Mouse (Mus musculus) ES-Bruce4 (cell line): ENCODE results near the gene Mlec.

Experiments used
- CTCF ChIP-seq: IDR thresholded peaks from one replicate; pipeline ENCODE4 v1.8.1; 2011; ENCODE audit warnings: low read depth, low read length
- EP300 ChIP-seq: IDR thresholded peaks from 2 replicates; pipeline ENCODE4 v1.6.1; 2011; ENCODE audit warnings: low read depth, low read length; ENCODE audit not compliant: insufficient read depth
- POLR2A ChIP-seq: IDR thresholded peaks from one replicate; pipeline ENCODE4 v1.8.1; 2011; ENCODE audit warnings: low read length; ENCODE audit not compliant: insufficient read depth

DNA sequence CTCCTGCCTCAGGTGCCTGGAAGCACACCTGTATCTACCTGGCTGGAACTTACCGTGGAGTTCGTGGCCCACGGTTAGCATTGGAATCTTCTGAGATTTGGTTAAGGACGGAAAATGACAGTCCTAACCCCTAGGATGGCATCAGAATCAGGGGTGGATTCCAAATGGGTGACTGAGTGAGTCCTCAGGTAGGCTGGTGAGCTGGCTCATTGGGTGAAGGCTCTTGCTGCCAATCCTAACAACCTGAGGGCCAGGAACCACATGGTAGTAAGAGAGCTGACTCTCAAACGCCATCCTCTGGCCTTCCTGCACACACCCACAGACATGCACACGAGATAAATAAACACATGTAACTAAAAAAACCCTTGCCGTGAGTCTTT lies 8.8 kb upstream of the Mlec start:
- no peak for TF ChIP-seq CTCF
- no peak for TF ChIP-seq POLR2A
- no peak for TF ChIP-seq EP300
